Mouse (Mus musculus): ENCODE measurements around the gene Sox5. TPM values are rescaled to one million over a fixed set of nuclear protein-coding genes. Genes with fewer than 3 reads are reported as not detected.
A peak's percentile ranks its signal among the peaks of the same experiment; 100 is the strongest.

The Sox5 gene
- polyA plus RNA-seq, 1 experiment from 2014 or later = 29.7 TPM

GRCm38 (mm10) chr6:143957063-143957462 lies 824.7 kb downstream of the Sox5 start:
- 92% methylated on average over 5 of the region's 5 CpGs for WGBS
- Histone ChIP-seq H3K4me1 (ENCODE audit: control insufficient read depth, insufficient read depth, low read length) (no peaks in the 10 kb centered on the region), H3K27me3 (ENCODE audit: control insufficient read depth, insufficient read depth, low read length) (no peaks in the 10 kb centered on the region), H3K27ac (replicated peaks; ENCODE audit: low read depth, low read length) (no peak overlapping the region), H3K36me3 (ENCODE audit: control insufficient read depth, insufficient read depth, low read length) (no peaks in the 10 kb centered on the region), H3K4me2 (ENCODE audit: low read length) (no peak overlapping the region), H3K4me3 (replicated peaks; ENCODE audit: low read depth, low read length) (no peak overlapping the region), H3K9me3 (ENCODE audit: control insufficient read depth, low read length) (no peaks in the 10 kb centered on the region), H3K9ac (replicated peaks; ENCODE audit: low read length) (no peak overlapping the region)
- no peak for DNase-seq
- ATAC-seq (ENCODE audit: low FRiP score, low TSS enrichment) = no peak

DNA sequence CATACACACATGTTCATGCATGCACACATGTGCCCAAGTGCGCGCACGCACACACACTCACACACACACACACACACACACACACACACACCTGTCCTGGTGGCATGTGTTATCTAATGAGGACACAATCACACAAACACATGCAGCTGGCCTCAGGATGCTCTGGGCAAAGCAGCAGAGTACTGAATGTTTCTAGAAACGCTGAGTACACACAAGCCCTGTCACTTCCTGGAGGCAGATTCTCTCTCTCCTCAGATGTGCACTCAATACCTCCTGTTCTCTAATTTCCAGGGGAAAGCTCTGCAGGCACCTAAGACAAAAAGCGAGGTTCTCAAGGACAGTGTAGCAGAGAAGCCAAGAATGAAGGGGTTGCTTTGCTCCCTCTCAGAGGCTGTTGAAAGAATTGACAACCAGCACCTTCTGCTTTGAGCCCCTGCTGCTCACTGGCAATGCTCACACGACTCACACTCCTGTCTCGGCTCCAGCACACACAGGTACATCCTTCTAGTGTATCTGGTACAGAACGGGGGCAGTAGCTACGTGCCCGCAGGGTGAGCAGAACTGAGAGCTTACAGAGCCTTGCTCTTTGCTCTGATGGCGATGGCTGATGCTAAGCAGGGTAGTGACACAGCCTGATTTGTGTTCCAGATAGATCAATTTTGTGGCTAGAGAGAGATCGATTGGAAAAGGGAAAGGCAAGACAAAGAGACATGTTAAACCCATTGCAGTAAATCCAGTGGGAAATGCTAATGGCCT lies 833.0 kb downstream of the Sox5 start:
- DNase-seq (peak; percentile 11), ATAC-seq (ENCODE audit: low FRiP score, low TSS enrichment) (no peak)
- no peaks in the 10 kb centered on the region for H3K36me3 ChIP-seq (ENCODE audit: control insufficient read depth, insufficient read depth, low read length)
- H3K4me1 ChIP-seq (ENCODE audit: control insufficient read depth, insufficient read depth, low read length) = no peaks in the 10 kb centered on the region
- peak overlapping the region; percentile 63 for H3K27ac ChIP-seq (replicated peaks; ENCODE audit: low read depth, low read length)
- no peak overlapping the region for H3K4me2 ChIP-seq (ENCODE audit: low read length)
- H3K9ac ChIP-seq (replicated peaks; ENCODE audit: low read length) = no peak overlapping the region
- no peak overlapping the region for H3K4me3 ChIP-seq (replicated peaks; ENCODE audit: low read depth, low read length)
- H3K27me3 ChIP-seq (ENCODE audit: control insufficient read depth, insufficient read depth, low read length) = no peaks in the 10 kb centered on the region
- H3K9me3 ChIP-seq (ENCODE audit: control insufficient read depth, low read length) = no peaks in the 10 kb centered on the region
- WGBS = 64% methylated on average over 12 of the region's 12 CpGs

- Histone ChIP-seq H3K9me3 (ENCODE audit: control insufficient read depth, low read length) (no peaks in the 10 kb centered on the region), H3K27ac (replicated peaks; ENCODE audit: low read depth, low read length) (no peak overlapping the region), H3K4me3 (replicated peaks; ENCODE audit: low read depth, low read length) (no peak overlapping the region), H3K4me1 (ENCODE audit: control insufficient read depth, insufficient read depth, low read length) (no peaks in the 10 kb centered on the region), H3K36me3 (ENCODE audit: control insufficient read depth, insufficient read depth, low read length) (no peaks in the 10 kb centered on the region), H3K27me3 (ENCODE audit: control insufficient read depth, insufficient read depth, low read length) (no peaks in the 10 kb centered on the region), H3K4me2 (ENCODE audit: low read length) (no peak overlapping the region), H3K9ac (replicated peaks; ENCODE audit: low read length) (no peak overlapping the region)
- DNase-seq (no peak), ATAC-seq (ENCODE audit: low FRiP score, low TSS enrichment) (no peak)
- WGBS = 88% methylated on average over 4 of the region's 4 CpGs
These were observed 833.7 kb downstream of the Sox5 start for GRCm38 (mm10) chr6:143948071-143948470.

- H3K36me3 ChIP-seq (ENCODE audit: control insufficient read depth, insufficient read depth, low read length) = no peaks in the 10 kb centered on the region
- no peak overlapping the region for H3K4me3 ChIP-seq (replicated peaks; ENCODE audit: low read depth, low read length)
- H3K27me3 ChIP-seq (ENCODE audit: control insufficient read depth, insufficient read depth, low read length) = no peaks in the 10 kb centered on the region
- no peak for ATAC-seq (ENCODE audit: low FRiP score, low TSS enrichment)
- no peak overlapping the region for H3K9ac ChIP-seq (replicated peaks; ENCODE audit: low read length)
- H3K27ac ChIP-seq (replicated peaks; ENCODE audit: low read depth, low read length) = no peak overlapping the region
- no peaks in the 10 kb centered on the region for H3K9me3 ChIP-seq (ENCODE audit: control insufficient read depth, low read length)
- H3K4me2 ChIP-seq (ENCODE audit: low read length) = no peak overlapping the region
- 83% methylated on average over 5 of the region's 5 CpGs for WGBS
- no peaks in the 10 kb centered on the region for H3K4me1 ChIP-seq (ENCODE audit: control insufficient read depth, insufficient read depth, low read length)
- no peak for DNase-seq
These were observed 838.7 kb downstream of the Sox5 start for GRCm38 (mm10) chr6:143943126-143943525.

DNA sequence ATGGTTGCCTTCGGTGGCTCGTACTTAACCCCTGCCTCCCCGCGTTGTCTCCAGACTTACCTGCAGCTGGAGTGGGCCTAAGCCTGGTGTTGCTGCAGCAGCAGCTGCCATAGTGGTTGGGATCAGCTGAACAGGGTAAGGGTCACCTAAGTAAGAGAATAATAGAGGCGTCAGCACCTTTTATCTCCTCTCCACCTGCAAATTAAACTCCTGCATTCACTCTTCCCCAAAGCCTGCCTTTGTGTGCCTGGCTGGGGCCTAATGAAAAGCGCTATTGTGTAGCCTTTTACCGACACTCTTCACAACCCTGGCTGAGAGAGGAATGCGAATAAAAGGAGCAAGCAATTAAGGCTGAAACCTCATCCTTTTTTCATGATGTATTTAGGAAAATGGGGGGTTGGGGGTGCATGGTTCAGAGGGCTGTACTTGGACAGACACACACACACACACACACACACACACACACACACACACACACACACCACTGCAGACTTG lies 840.4 kb downstream of the Sox5 start:
- H3K36me3 ChIP-seq (ENCODE audit: control insufficient read depth, insufficient read depth, low read length) = no peaks in the 10 kb centered on the region
- 4% methylated on average over 8 of the region's 8 CpGs for WGBS
- no peak overlapping the region for H3K4me2 ChIP-seq (ENCODE audit: low read length)
- H3K4me1 ChIP-seq (ENCODE audit: control insufficient read depth, insufficient read depth, low read length) = no peaks in the 10 kb centered on the region
- no peaks in the 10 kb centered on the region for H3K27me3 ChIP-seq (ENCODE audit: control insufficient read depth, insufficient read depth, low read length)
- DNase-seq (peak; percentile 49), ATAC-seq (ENCODE audit: low FRiP score, low TSS enrichment) (peak; percentile 37; the same call in 1 of the 2 replicates)
- no peaks in the 10 kb centered on the region for H3K9me3 ChIP-seq (ENCODE audit: control insufficient read depth, low read length)
- 0 out of 2 replicates have a peak overlapping the region, but pooled peaks have one; percentile 26 for H3K27ac ChIP-seq (replicated peaks; ENCODE audit: low read depth, low read length)
- H3K4me3 ChIP-seq (replicated peaks; ENCODE audit: low read depth, low read length) = no peak overlapping the region
- no peak overlapping the region for H3K9ac ChIP-seq (replicated peaks; ENCODE audit: low read length)

- no peaks in the 10 kb centered on the region for H3K27me3 ChIP-seq (ENCODE audit: control insufficient read depth, insufficient read depth, low read length)
- H3K4me3 ChIP-seq (replicated peaks; ENCODE audit: low read depth, low read length) = no peak overlapping the region
- H3K9ac ChIP-seq (replicated peaks; ENCODE audit: low read length) = no peak overlapping the region
- H3K4me2 ChIP-seq (ENCODE audit: low read length) = no peak overlapping the region
- 0 out of 2 replicates have a peak, but pooled peaks cover 2% of the 10 kb centered on the region for H3K9me3 ChIP-seq (ENCODE audit: control insufficient read depth, low read length)
- 89% methylated on average over 6 of the region's 6 CpGs for WGBS
- no peak for ATAC-seq (ENCODE audit: low FRiP score, low TSS enrichment)
- no peaks in the 10 kb centered on the region for H3K4me1 ChIP-seq (ENCODE audit: control insufficient read depth, insufficient read depth, low read length)
- DNase-seq = no peak
- H3K27ac ChIP-seq (replicated peaks; ENCODE audit: low read depth, low read length) = no peak overlapping the region
- H3K36me3 ChIP-seq (ENCODE audit: control insufficient read depth, insufficient read depth, low read length) = no peaks in the 10 kb centered on the region
These were observed 858.6 kb downstream of the Sox5 start for GRCm38 (mm10) chr6:143923146-143923545.

DNA sequence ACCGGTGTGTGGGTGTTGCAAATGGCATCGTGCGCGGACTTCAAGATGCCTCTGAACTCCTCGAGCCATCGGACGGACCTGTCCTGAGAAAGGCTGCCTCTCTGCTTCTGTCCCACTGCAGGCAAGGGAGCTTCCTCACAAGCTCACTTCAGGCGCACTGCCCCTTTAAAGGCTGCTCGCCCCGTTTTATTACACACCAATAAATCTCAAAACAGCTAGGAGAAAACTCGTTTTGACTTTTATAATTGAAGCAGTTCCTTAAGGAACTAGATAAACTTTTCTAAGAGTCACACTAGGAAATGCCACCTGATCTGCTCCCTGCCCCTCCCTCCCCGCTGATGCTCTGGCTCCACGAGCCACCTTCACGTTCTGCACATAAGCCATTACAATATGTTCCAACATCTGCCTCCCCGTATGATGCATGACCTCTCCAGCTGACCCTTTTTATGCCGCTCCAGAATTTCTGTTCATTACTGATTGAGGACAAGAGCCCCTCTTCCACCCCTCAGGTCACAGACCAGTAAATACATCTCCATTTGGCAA lies 863.3 kb downstream of the Sox5 start:
- ATAC-seq (ENCODE audit: low FRiP score, low TSS enrichment) (no peak), DNase-seq (no peak)
- Histone ChIP-seq H3K27me3 (ENCODE audit: control insufficient read depth, insufficient read depth, low read length) (no peaks in the 10 kb centered on the region), H3K9ac (replicated peaks; ENCODE audit: low read length) (no peak overlapping the region), H3K4me2 (ENCODE audit: low read length) (no peak overlapping the region), H3K27ac (replicated peaks; ENCODE audit: low read depth, low read length) (no peak overlapping the region), H3K4me3 (replicated peaks; ENCODE audit: low read depth, low read length) (no peak overlapping the region), H3K9me3 (ENCODE audit: control insufficient read depth, low read length) (no peaks in the 10 kb centered on the region), H3K4me1 (ENCODE audit: control insufficient read depth, insufficient read depth, low read length) (no peaks in the 10 kb centered on the region), H3K36me3 (ENCODE audit: control insufficient read depth, insufficient read depth, low read length) (no peaks in the 10 kb centered on the region)
- 68% methylated on average over 16 of the region's 16 CpGs for WGBS

DNA sequence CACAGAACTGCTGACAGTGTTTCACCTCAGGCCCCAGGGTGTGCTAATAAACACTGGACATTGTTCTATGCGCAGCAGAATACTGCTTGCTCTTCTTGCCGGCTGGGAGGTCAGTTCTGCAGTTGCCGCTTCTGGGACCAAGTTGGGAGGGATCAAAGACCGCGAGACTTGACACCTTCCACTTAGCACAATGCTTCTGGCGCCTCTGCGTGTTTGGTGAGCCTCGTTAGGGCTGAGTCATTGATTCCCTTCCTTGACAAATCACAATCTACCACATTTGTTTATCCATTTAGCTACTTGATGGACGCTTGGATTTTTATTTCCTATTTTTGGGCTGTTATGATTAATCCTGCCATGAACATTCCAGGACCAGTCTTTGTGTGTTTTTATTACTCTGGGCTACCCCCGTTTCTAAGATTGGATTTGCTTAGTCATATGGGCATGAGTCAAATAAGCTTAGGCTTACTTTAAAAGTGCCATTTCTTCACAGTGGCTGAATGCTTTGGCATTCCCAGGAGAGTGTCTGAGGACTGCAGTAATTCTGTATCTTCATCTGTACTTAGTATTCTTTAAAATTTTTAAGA lies 865.5 kb downstream of the Sox5 start:
- Histone ChIP-seq H3K9me3 (ENCODE audit: control insufficient read depth, low read length) (no peaks in the 10 kb centered on the region), H3K4me2 (ENCODE audit: low read length) (no peak overlapping the region), H3K4me1 (ENCODE audit: control insufficient read depth, insufficient read depth, low read length) (no peaks in the 10 kb centered on the region), H3K27ac (replicated peaks; ENCODE audit: low read depth, low read length) (no peak overlapping the region), H3K36me3 (ENCODE audit: control insufficient read depth, insufficient read depth, low read length) (no peaks in the 10 kb centered on the region), H3K4me3 (replicated peaks; ENCODE audit: low read depth, low read length) (no peak overlapping the region), H3K9ac (replicated peaks; ENCODE audit: low read length) (no peak overlapping the region), H3K27me3 (ENCODE audit: control insufficient read depth, insufficient read depth, low read length) (no peaks in the 10 kb centered on the region)
- 79% methylated on average over 10 of the region's 10 CpGs for WGBS
- ATAC-seq (ENCODE audit: low FRiP score, low TSS enrichment) (no peak), DNase-seq (no peak)

Measured in midbrain, embryonic 14.5 days (tissue).